ENCODE assay signal across 15 mouse cellular contexts in genomic region chr8:33987091-33987754, GRCm38 (mm10).
A peak's percentile ranks its signal among the peaks of the same experiment; 100 is the strongest.
DNase-seq lines count a peak whose midpoint lies in the region; ATAC-seq and TF ChIP-seq lines count a peak whose summit lies in the region.
"Had no signal": no experiment of that assay in that cellular context is flagged by ENCODE, and none has a peak within 500 bp of the region (broad histone marks: within the 10 kb centered on the region; RNA-seq: fewer than 3 reads in every experiment).

No protein-coding gene starts in this region.

- H3K27ac ChIP-seq in heart, embryonic 13.5 days (replicated peaks): peak overlapping the region; percentile 75
- H3K27ac ChIP-seq in liver, embryonic 14.5 days: no peak overlapping the region
- H3K27ac ChIP-seq: forebrain, embryonic 15.5 days had no signal

- intact Hi-C loops in heart, postnatal 36 days (cut with DNase I): no loop called here

- H3K4me3 ChIP-seq in heart, embryonic 13.5 days: no peak overlapping the region
- H3K4me3 ChIP-seq in liver, embryonic 14.5 days (ENCODE audit: insufficient read depth in 1 of 2, low read depth in 2 of 2, low read length in 2 of 2): no peak overlapping the region
- H3K4me3 ChIP-seq: forebrain, embryonic 15.5 days; myocyte had no signal

- peaks cover 24% of the 10 kb centered on the region for H3K4me1 ChIP-seq in heart, embryonic 13.5 days
- peaks cover 0 to 12% of the 10 kb centered on the region in 2 experiments; a peak in 2 of 4 replicates for H3K4me1 ChIP-seq in liver, embryonic 14.5 days (replicated peaks; ENCODE audit: control insufficient read depth in 2 of 2, insufficient read depth in 2 of 2, low read length in 1 of 2)

- no peak for TF ChIP-seq EP300 in liver, embryonic 14.5 days (IDR thresholded peaks at IDR 0.05; ENCODE audit: low read depth)

- no peaks in the 10 kb centered on the region for H3K9me3 ChIP-seq in heart, embryonic 13.5 days
- no peaks in the 10 kb centered on the region for H3K9me3 ChIP-seq in liver, embryonic 14.5 days (ENCODE audit: control insufficient read depth, low read length)
- H3K9me3 ChIP-seq: forebrain, embryonic 15.5 days had no signal

- no peak overlapping the region for H3K4me2 ChIP-seq in heart, embryonic 13.5 days
- H3K4me2 ChIP-seq in liver, embryonic 14.5 days (ENCODE audit: low read depth): peak overlapping the region; percentile 31
- H3K4me2 ChIP-seq: forebrain, embryonic 15.5 days had no signal

- no peaks in the 10 kb centered on the region for H3K36me3 ChIP-seq in heart, embryonic 13.5 days
- H3K36me3 ChIP-seq in liver, embryonic 14.5 days (replicated peaks; ENCODE audit: control insufficient read depth, insufficient read depth, low read depth): no peaks in the 10 kb centered on the region
- H3K36me3 ChIP-seq: forebrain, embryonic 15.5 days had no signal

- no peak for DNase-seq in heart, postnatal 36 days
- DNase-seq in R1 (ENCODE audit: low read depth, low spot score): peak; percentile 15
- peak; percentile 87 for DNase-seq in kidney, adult 9 months
- DNase-seq in liver, embryonic 14.5 days (ENCODE audit: low read depth in 3 of 3, low spot score in 3 of 3): no peak
- no peak for DNase-seq in layer of hippocampus, postnatal 36 days
- no peak for DNase-seq in layer of hippocampus, postnatal 25 days (ENCODE audit: extremely low spot score in 1 of 2, low spot score in 1 of 2)
- DNase-seq: B cell, adult 2 months; cerebellum, postnatal 25 days; gastrocnemius, postnatal 25 days; retina, postnatal 1 day; thymus, postnatal 4 days had no signal

- WGBS in heart, embryonic 13.5 days: 74% methylated on average over 15 of the region's 15 CpGs
- WGBS in liver, embryonic 14.5 days (ENCODE audit: insufficient replicate concordance): 68% methylated on average over 14 of the region's 15 CpGs

- no peak for ATAC-seq in heart, embryonic 13.5 days (ENCODE audit: extremely low read depth, insufficient number of reproducible peaks, low FRiP score, low TSS enrichment)
- peak; percentile 68 for ATAC-seq in liver, embryonic 14.5 days (ENCODE audit: insufficient read depth)
- no peak for ATAC-seq in erythroblast, adult 5-6 weeks (replicated peaks; ENCODE audit: low FRiP score, poor library complexity, severe bottlenecking)
- ATAC-seq: forebrain, embryonic 15.5 days had no signal

- no peak for TF ChIP-seq CTCF in liver, embryonic 14.5 days (IDR thresholded peaks at IDR 0.05; ENCODE audit: low read depth)

- H3K9ac ChIP-seq in heart, embryonic 13.5 days: no peak overlapping the region
- H3K9ac ChIP-seq in liver, embryonic 14.5 days (replicated peaks): no peak overlapping the region
- H3K9ac ChIP-seq: forebrain, embryonic 15.5 days had no signal

- H3K27me3 ChIP-seq in heart, embryonic 13.5 days (replicated peaks): no peaks in the 10 kb centered on the region
- H3K27me3 ChIP-seq in liver, embryonic 14.5 days (ENCODE audit: control insufficient read depth, insufficient read depth, low read length): no peaks in the 10 kb centered on the region
- H3K27me3 ChIP-seq: forebrain, embryonic 15.5 days had no signal

Comparison
In these comparisons a context has a peak if more than half of its experiments do, and no peak if none do; other contexts are left out.
1. DNase-seq: peak in R1 (single experiment) and kidney, adult 9 months (single experiment); none in heart, postnatal 36 days (0 of 2), liver, embryonic 14.5 days (0 of 3), layer of hippocampus, postnatal 36 days (0 of 2) and layer of hippocampus, postnatal 25 days (0 of 2).